Mouse (Mus musculus): ENCODE measurements around the gene Diablo. TPM values are rescaled to one million over a fixed set of nuclear protein-coding genes. Genes with fewer than 3 reads are reported as not detected.

The Diablo gene
- total RNA-seq, 2 experiments from 2014 or later: 64.4 to 71.1 TPM

DNA sequence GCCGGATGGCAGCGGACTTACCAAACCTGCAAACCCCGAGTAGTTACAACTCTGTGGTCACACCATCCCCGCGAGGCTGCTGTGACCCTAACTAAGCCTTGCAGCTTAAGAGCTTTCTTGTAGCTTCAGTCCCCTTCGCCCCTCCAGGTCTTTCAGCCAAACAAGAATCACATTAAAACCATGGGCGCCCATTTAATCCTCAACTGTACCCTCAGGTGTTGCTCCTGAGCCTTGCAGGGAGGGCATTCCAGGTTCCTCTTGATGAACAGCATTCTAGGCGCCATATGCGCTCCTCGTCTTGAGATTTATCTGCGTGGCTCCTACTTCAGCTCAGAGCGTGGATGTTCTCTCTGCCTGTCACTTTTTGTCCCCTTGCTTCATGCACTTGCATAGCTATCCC is 15.1 kb downstream of the Diablo start:
- no peak for DNase-seq (ENCODE audit: low spot score)
- intact Hi-C loops (cut with DNase I): loop anchor here (10.0 kb wide), 1 partner anchor 224 kb away; no protein-coding TSS in a partner anchor

DNA sequence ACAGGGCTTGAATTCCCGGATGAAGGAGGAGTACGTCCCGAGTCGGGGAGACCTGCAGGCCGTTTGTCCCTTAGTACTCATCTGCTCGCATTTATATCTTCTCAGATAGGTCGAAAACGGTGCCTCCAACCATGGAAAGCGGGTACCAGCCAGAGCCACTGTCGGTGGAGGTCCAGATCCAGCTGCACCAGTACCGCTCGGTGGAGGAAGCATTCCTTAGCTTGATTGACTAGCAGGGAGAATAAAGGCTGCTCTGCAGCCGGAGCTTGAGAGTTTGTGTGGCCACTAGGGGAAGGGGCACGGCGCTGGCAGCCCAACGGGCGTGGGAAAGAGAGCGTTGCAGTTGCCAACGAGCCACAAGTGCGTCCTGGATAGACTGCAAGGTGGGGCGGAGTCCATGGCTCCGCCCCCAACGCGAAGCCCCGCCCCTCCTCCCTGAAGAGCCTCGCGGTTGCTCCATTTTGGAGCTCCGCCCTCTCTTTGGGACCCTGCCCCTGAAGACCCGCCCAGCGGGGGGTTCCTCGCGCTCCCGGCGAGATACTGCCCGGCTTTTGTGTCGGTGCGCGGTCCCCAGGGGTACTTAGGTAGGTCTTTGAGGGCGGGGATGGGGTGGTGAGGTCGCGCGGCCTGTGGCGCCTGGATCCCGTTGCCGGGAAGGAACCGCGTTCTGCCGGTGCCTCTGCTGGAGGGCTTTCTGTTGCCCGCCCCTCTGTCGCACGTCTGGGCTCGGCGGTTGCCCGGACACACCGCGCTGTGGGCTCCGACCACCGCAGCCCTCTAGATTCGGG is 15.8 kb downstream of the Diablo start:
- intact Hi-C loops (cut with DNase I): loop anchor here (10.0 kb wide), 1 partner anchor 223 kb away; no protein-coding TSS in a partner anchor
- peak; percentile 46 for DNase-seq (ENCODE audit: low spot score)

DNA sequence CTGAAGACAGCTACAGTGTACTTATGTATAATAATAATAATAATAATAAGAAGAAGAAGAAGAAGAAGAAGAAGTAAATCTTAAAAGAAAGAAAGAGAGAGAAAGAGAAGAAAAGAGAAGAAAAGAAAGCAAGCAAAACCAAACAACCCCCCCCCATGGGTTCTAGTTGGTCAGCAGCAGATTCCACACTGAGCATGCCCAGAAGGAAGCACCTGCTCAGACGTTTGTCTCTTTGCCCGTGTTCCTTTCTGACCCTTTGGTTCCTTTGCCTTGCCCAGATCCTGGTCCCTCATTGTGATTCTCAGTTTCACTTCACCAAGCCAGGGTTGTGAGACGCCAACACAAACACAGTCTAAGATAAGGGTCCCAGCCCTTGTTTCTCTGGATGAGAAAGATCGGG is 22.0 kb downstream of the Diablo start:
- intact Hi-C loops (cut with DNase I): loop anchor here (10.0 kb wide), 1 partner anchor 217 kb away; no protein-coding TSS in a partner anchor

DNA sequence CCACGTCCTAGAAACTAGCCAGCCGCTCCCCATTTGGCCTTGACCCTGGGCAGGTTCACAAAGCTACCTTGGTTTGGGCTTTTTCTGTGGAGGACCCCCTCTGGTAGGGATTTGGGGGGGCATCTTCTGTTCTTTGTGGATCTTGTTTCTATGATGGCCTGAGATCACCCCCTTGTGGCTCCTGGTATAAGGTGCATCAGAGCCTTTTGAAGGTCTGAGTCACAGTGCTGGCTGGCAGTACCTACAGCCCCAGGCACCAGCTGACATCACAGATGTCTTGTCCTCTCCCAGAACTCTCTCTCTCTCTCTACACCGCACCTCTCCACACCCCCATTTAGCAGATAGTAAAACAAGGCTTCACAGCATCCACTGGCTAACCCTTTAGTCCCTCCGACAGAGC is 24.3 kb downstream of the Diablo start:
- intact Hi-C loops (cut with DNase I): loop anchor here (1.0 to 10.0 kb wide), 4 partner anchors 55 to 215 kb away; no protein-coding TSS in a partner anchor
- no peak for DNase-seq (ENCODE audit: low spot score)

More for the DNA sequence above, 22.0 kb downstream of the Diablo start:
- no peak for DNase-seq (ENCODE audit: low spot score)

DNA sequence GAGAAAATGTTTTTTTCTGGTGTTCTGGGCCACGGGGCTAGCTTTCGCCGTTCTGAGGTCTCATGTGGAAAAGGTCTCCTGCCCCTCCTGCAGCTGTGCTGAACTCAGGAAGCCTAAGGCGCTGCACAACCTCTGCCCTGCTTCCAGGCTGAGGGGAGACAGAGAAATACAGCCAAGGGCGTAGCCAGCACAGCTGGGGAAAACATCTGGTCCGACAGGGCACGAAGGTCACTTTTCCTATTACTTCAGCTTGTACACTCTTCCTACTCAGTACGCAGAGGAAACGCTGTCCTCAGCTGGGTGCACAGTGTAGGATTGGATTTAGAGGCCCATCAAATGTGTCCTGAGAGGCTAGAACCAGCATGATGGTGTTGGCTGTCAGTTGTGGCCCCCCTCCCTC is 34.0 kb downstream of the Diablo start:
- intact Hi-C loops (cut with DNase I): no loop called here

DNA sequence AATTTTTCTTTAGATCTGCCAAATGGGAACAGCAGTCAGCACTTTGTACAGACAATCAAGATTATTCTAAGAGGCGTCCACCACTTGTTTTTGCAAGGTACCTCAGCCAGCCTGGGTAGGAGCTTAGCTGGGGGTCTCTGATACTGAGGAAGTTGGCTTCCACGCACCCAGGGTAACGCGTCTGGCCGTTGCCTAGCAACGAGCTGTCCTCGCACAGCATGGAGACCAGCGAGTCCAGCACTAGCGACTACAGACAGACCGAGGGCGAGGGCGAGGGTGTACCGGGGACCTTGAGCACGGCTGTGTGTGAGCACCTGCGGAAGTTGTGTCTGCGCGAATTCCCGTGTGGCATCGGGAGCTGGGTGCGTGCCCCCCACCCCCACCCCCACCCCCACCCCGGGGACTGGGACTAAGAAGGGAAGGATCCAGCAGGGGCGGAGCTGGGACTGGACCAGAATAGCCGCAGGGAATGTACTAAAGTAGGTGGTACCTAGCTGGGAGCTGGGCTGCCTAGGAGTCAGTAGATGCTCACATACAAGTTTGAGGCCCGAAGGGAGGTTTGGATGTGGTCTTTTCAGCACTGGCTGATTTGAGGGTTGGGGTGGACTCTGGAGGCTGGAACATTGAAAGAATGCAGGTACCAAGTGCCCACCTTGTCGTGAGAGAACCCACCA is 34.7 kb downstream of the Diablo start, which contains the start of the genes Lrrc43 and Il31:
TSS of gene Lrrc43 (plus strand) at position 194 of the 674 bp plus-strand sequence.
TSS of gene Il31 (minus strand) at position 378 of the 674 bp plus-strand sequence.
- intact Hi-C loops (cut with DNase I): no loop called here
- no peak for DNase-seq (ENCODE audit: low spot score)

More for the DNA sequence above, 34.0 kb downstream of the Diablo start:
- peak; percentile 35 for DNase-seq (ENCODE audit: low spot score)

DNA sequence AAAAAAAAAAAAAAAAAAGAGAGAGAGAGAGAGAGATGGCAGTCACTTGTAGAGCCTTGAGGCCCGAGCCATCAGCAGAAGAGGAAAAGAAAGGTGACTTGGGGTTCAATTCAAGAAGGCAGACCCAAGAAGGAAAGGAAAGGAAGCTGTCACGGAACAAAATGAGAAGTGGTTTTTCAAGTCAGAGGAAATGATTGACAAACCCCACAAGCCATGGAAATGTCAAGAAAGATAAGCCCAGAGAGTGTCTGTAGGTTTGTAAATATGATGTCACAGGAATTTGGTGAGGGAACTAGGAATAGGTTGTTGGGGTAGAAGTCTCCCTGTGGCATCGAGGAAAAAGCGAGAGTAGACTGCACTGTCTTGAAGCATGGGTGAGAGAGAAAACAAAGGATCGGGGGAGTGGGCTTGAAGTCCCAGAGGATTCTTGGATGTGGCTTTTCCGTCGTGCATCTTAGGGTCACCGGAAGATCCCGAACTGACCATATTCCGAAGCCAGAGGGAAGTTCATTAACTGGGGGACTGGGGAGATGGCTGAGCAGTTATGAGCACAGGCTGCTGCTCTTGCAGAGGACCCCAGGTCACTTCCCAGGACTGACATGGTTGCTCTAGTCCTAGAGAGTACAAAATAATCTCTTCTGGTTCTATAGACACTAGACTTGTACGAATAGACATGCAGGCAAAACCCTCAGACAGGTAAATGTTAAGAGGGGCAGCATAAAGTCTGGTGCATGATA is 36.1 kb downstream of the Diablo start:
- intact Hi-C loops (cut with DNase I): no loop called here
- DNase-seq (ENCODE audit: low spot score): no peak

DNA sequence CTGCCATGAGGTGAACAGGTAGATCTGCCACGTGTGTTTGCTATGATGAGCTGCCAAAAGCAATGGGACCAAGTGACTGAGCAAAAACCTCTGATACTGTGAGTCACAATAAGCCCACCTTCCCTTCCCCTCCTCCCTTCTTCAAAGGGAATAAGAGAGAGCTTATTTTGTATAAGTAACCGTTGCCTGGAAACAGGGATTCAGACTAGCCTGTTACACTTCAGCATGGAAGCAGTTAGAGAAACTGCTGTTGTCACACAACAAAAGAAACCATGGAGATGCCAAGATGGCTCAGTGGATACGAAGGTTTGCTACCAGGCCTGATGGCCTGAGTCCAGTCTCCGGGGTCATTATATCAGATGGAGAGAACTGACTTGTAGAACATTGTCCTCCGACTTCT is 50.2 kb downstream of the Diablo start:
- no peak for DNase-seq (ENCODE audit: low spot score)
- intact Hi-C loops (cut with DNase I): no loop called here

DNA sequence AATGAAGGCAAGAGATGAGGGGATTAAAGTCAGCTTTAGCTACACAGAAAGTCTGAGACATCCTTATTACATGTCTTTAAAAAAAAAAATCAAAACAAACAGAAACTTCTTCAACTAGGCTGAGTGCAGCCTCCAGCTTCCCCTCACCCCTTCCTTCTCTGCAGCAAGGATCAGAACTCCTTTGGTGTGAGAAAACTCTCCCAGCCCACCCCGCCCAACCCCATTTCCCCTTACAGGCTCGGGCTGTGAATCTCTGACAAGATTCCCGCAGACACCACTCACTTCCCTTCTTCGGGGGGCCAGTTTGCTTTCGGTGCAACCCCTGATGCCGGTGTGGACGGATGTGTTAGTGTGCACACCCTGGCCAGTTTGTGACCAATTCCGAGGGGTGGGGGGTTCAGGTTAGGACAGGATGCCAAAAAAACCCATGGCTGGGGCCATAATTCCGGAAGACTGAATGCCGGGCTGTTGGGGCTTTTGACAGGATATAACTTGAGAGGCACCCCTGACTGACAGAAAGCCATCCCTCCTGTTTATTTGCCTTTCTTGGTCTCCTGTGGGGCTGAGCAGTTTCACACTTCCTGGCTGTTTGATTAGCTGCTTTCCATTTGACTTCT is 53.1 kb downstream of the Diablo start:
- intact Hi-C loops (cut with DNase I): no loop called here

DNA sequence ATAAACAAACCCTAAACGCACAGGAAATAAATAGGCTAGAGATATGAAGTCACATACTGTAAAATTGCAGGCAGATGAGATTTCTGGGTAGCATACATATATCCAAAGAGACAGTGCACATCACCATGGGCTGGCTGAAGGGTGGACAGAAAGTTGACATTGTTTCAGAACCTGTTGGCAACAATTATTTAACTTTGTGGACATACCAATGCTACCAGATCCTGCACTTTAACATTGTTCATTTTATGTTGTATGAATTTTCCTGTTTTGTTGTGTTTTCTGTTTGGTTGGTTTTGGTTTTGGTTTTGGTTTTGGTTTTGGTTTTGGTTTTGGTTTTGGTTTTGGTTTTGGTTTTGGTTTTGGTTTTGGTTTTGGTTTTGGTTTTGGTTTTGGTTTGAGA is 59.3 kb downstream of the Diablo start:
- DNase-seq (ENCODE audit: low spot score): no peak
- intact Hi-C loops (cut with DNase I): no loop called here

More for the DNA sequence above, 53.1 kb downstream of the Diablo start:
- no peak for DNase-seq (ENCODE audit: low spot score)

DNA sequence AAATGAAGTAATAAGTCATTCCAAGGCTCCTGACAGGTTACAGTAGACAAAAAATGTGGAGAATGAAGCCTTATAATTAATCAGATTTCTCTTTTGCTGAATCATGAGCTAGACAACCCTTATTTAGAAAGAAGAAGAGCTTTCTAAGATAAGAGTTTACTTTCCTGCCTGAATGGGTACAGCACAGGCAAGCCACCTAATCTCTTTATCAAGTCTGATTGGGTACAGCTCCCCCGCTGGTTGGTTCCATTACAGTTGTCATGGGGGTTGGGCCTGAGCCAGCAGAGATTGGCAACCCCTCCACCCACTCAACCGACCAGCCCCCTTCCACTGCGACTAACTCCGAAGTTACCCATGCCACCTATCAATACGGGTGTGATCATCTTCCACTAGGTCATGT is 62.6 kb downstream of the Diablo start:
- DNase-seq (ENCODE audit: low spot score): no peak
- intact Hi-C loops (cut with DNase I): no loop called here

Small RNAs within 50 kb of the gene (microRNA-seq; reads per million reads assigned to microRNA genes)
- 4.4 reads per million, percentile 10 among the genes with 10 or more reads in this experiment for gene Mir7647

Other genes starting within 250 kb of the Diablo start
- 1 to 10 TPM; 8.6 to 9.5 TPM for gene Bcl7a, start 180.3 kb downstream of the Diablo start, total RNA-seq (2021)
- 10 to 100 TPM; 23.0 to 25.7 TPM for gene Mlxip, start 129.4 kb downstream of the Diablo start, total RNA-seq (2021)
- gene Lrrc43, start 34.9 kb downstream of the Diablo start, total RNA-seq (2021): not detected
- not detected for gene Il31, start 34.7 kb downstream of the Diablo start, total RNA-seq (2021)
- gene B3gnt4, start 13.7 kb downstream of the Diablo start, total RNA-seq (2021): not detected
- not detected for gene Gm49027, start 1.3 kb upstream of the Diablo start, total RNA-seq (2021)
- gene Vps33a, start 48.9 kb upstream of the Diablo start, total RNA-seq (2021): 10 to 100 TPM; 24.8 to 34.0 TPM
- gene Clip1, start 160.4 kb upstream of the Diablo start, total RNA-seq (2021): 100 to 1,000 TPM; 135 to 152 TPM
- gene Zcchc8, start 196.9 kb upstream of the Diablo start, total RNA-seq (2021): 10 to 100 TPM; 23.2 to 25.1 TPM
- 10 to 100 TPM; 45.9 to 47.3 TPM for gene Rsrc2, start 225.2 kb upstream of the Diablo start, total RNA-seq (2021)
- gene Kntc1, start 225.5 kb upstream of the Diablo start, total RNA-seq (2021): under 1 TPM; 0.56 to 0.86 TPM

Measured in heart, postnatal 25 days (tissue).